Mouse (Mus musculus): ENCODE data around the gene Dnajc27. TPM values are rescaled to one million over a fixed set of nuclear protein-coding genes. Genes with fewer than 3 reads are reported as not detected.

Gene Dnajc27
- polyA plus RNA-seq, 1 experiment = 5.4 TPM

GRCm38 (mm10) chr12:4127346-4127745, 45.0 kb downstream of the Dnajc27 start:
- Histone ChIP-seq H3K27ac (ENCODE audit: insufficient read depth, low read length) (no peak overlapping the region), H3K36me3 (ENCODE audit: control insufficient read depth, insufficient read depth, low read length) (no peaks in the 10 kb centered on the region), H3K4me1 (ENCODE audit: control insufficient read depth, insufficient read depth, insufficient read length) (no peaks in the 10 kb centered on the region), H3K4me3 (ENCODE audit: extremely low read depth, insufficient read depth, insufficient read length) (no peak overlapping the region), H3K27me3 (ENCODE audit: control insufficient read depth, insufficient read depth, low read length) (no peaks in the 10 kb centered on the region)
- no peak for DNase-seq (ENCODE audit: low read depth in 1 of 2, low spot score in 2 of 2)
- TF ChIP-seq CTCF (IDR thresholded peaks at IDR 0.05; ENCODE audit: extremely low read depth, insufficient read depth, insufficient read length, insufficient replicate concordance) = no peak
- 83% methylated on average over 7 of the region's 7 CpGs for WGBS

GRCm38 (mm10) chr12:4132941-4133846, 50.8 kb downstream of the Dnajc27 start, which contains the start of gene Adcy3:
Gene Adcy3 (plus strand): TSS chr12:4133103.
- H3K4me3 ChIP-seq (ENCODE audit: extremely low read depth, insufficient read depth, insufficient read length) = peak within 1 kb of the TSS; percentile 64
- peak; percentile 55 to 62 for DNase-seq (ENCODE audit: low read depth in 1 of 2, low spot score in 2 of 2)
- peak within 1 kb of the TSS; percentile 66; the same call in 1 of the 2 replicates for H3K27ac ChIP-seq (ENCODE audit: insufficient read depth, low read length)
- under 1% methylated on average over 83 of the region's 83 CpGs for WGBS
- H3K4me1 ChIP-seq (ENCODE audit: control insufficient read depth, insufficient read depth, insufficient read length) = peaks cover 11% of the 10 kb centered on the region
- no peak for TF ChIP-seq POLR2A (IDR thresholded peaks at IDR 0.05; ENCODE audit: low read depth, low read length)
- H3K36me3 ChIP-seq (ENCODE audit: control insufficient read depth, insufficient read depth, low read length) = no peaks in the 10 kb centered on the region
- no peaks in the 10 kb centered on the region for H3K27me3 ChIP-seq (ENCODE audit: control insufficient read depth, insufficient read depth, low read length)

GRCm38 (mm10) chr12:4133847-4134212, 51.4 kb downstream of the Dnajc27 start:
- TF ChIP-seq POLR2A (IDR thresholded peaks at IDR 0.05; ENCODE audit: low read depth, low read length) (no peak), CTCF (IDR thresholded peaks at IDR 0.05; ENCODE audit: extremely low read depth, insufficient read depth, insufficient read length, insufficient replicate concordance) (no peak)
- H3K36me3 ChIP-seq (ENCODE audit: control insufficient read depth, insufficient read depth, low read length) = no peaks in the 10 kb centered on the region
- no peak for DNase-seq (ENCODE audit: low read depth in 1 of 2, low spot score in 2 of 2)
- WGBS = 47% methylated on average over 11 of the region's 11 CpGs
- peaks cover 11% of the 10 kb centered on the region for H3K4me1 ChIP-seq (ENCODE audit: control insufficient read depth, insufficient read depth, insufficient read length)
- H3K27me3 ChIP-seq (ENCODE audit: control insufficient read depth, insufficient read depth, low read length) = no peaks in the 10 kb centered on the region
- H3K4me3 ChIP-seq (ENCODE audit: extremely low read depth, insufficient read depth, insufficient read length) = peak overlapping the region; percentile 64
- H3K27ac ChIP-seq (ENCODE audit: insufficient read depth, low read length) = no peak overlapping the region

GRCm38 (mm10) chr12:4143179-4143578, 60.8 kb downstream of the Dnajc27 start:
- Histone ChIP-seq H3K36me3 (ENCODE audit: control insufficient read depth, insufficient read depth, low read length) (no peaks in the 10 kb centered on the region), H3K27ac (ENCODE audit: insufficient read depth, low read length) (no peak overlapping the region), H3K4me3 (ENCODE audit: extremely low read depth, insufficient read depth, insufficient read length) (no peak overlapping the region), H3K27me3 (ENCODE audit: control insufficient read depth, insufficient read depth, low read length) (no peaks in the 10 kb centered on the region), H3K4me1 (ENCODE audit: control insufficient read depth, insufficient read depth, insufficient read length) (no peaks in the 10 kb centered on the region)
- TF ChIP-seq POLR2A (IDR thresholded peaks at IDR 0.05; ENCODE audit: low read depth, low read length) (no peak), CTCF (IDR thresholded peaks at IDR 0.05; ENCODE audit: extremely low read depth, insufficient read depth, insufficient read length, insufficient replicate concordance) (no peak)
- WGBS = 92% methylated on average over 5 of the region's 5 CpGs
- DNase-seq (ENCODE audit: low read depth in 1 of 2, low spot score in 2 of 2) = no peak

GRCm38 (mm10) chr12:4150936-4151335, 68.6 kb downstream of the Dnajc27 start:
- H3K4me3 ChIP-seq (ENCODE audit: extremely low read depth, insufficient read depth, insufficient read length) = no peak overlapping the region
- H3K27me3 ChIP-seq (ENCODE audit: control insufficient read depth, insufficient read depth, low read length) = no peaks in the 10 kb centered on the region
- H3K36me3 ChIP-seq (ENCODE audit: control insufficient read depth, insufficient read depth, low read length) = no peaks in the 10 kb centered on the region
- no peaks in the 10 kb centered on the region for H3K4me1 ChIP-seq (ENCODE audit: control insufficient read depth, insufficient read depth, insufficient read length)
- no peak for DNase-seq (ENCODE audit: low read depth in 1 of 2, low spot score in 2 of 2)
- TF ChIP-seq POLR2A (IDR thresholded peaks at IDR 0.05; ENCODE audit: low read depth, low read length) (no peak), CTCF (IDR thresholded peaks at IDR 0.05; ENCODE audit: extremely low read depth, insufficient read depth, insufficient read length, insufficient replicate concordance) (no peak)
- 83% methylated on average over 2 of the region's 2 CpGs for WGBS
- H3K27ac ChIP-seq (ENCODE audit: insufficient read depth, low read length) = no peak overlapping the region

GRCm38 (mm10) chr12:4151969-4152368, 69.6 kb downstream of the Dnajc27 start:
- no peaks in the 10 kb centered on the region for H3K4me1 ChIP-seq (ENCODE audit: control insufficient read depth, insufficient read depth, insufficient read length)
- no peak overlapping the region for H3K27ac ChIP-seq (ENCODE audit: insufficient read depth, low read length)
- H3K27me3 ChIP-seq (ENCODE audit: control insufficient read depth, insufficient read depth, low read length) = no peaks in the 10 kb centered on the region
- TF ChIP-seq CTCF (IDR thresholded peaks at IDR 0.05; ENCODE audit: extremely low read depth, insufficient read depth, insufficient read length, insufficient replicate concordance) (no peak), POLR2A (IDR thresholded peaks at IDR 0.05; ENCODE audit: low read depth, low read length) (no peak)
- no peak for DNase-seq (ENCODE audit: low read depth in 1 of 2, low spot score in 2 of 2)
- no peaks in the 10 kb centered on the region for H3K36me3 ChIP-seq (ENCODE audit: control insufficient read depth, insufficient read depth, low read length)
- 91% methylated on average over 3 of the region's 3 CpGs for WGBS
- H3K4me3 ChIP-seq (ENCODE audit: extremely low read depth, insufficient read depth, insufficient read length) = no peak overlapping the region

GRCm38 (mm10) chr12:4157466-4157865, 75.1 kb downstream of the Dnajc27 start:
- H3K4me1 ChIP-seq (ENCODE audit: control insufficient read depth, insufficient read depth, insufficient read length) = no peaks in the 10 kb centered on the region
- no peak overlapping the region for H3K4me3 ChIP-seq (ENCODE audit: extremely low read depth, insufficient read depth, insufficient read length)
- H3K27ac ChIP-seq (ENCODE audit: insufficient read depth, low read length) = no peak overlapping the region
- 95% methylated on average over 2 of the region's 2 CpGs for WGBS
- no peak for DNase-seq (ENCODE audit: low read depth in 1 of 2, low spot score in 2 of 2)
- no peaks in the 10 kb centered on the region for H3K27me3 ChIP-seq (ENCODE audit: control insufficient read depth, insufficient read depth, low read length)
- H3K36me3 ChIP-seq (ENCODE audit: control insufficient read depth, insufficient read depth, low read length) = no peaks in the 10 kb centered on the region
- TF ChIP-seq POLR2A (IDR thresholded peaks at IDR 0.05; ENCODE audit: low read depth, low read length) = no peak
- no peak for TF ChIP-seq CTCF (IDR thresholded peaks at IDR 0.05; ENCODE audit: extremely low read depth, insufficient read depth, insufficient read length, insufficient replicate concordance)
